Mouse (Mus musculus): ENCODE data around the gene Arf5.

Arf5 gene

DNA sequence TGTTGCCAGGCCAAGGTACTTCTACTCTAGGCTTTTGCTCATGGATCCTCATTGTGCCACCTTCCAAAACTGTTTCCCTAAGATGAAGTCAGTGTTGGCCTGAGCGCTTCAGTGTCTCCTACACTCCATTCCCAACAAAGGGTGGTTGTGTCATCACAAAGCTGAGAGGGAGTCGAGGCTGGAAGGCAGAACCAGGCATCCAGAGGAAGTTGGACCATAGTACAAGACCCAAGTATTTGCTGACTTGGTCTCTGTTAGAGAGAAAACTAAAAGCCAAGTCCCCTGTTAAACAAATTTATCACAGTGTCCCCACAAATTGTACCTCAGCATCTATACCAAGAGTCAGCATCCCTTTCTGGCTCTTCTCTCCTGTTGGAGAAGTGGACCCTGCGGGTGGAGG lies 4.9 kb downstream of the Arf5 start, which contains the start of gene Gcc1:
Gcc1 (minus strand) TSS at position 101 of the 400 bp plus-strand sequence.
- no peak for DNase-seq (ENCODE audit: low spot score)

- DNase-seq (ENCODE audit: low spot score) = no peak
Observed at GRCm38 (mm10) chr6:28429870-28430269, 6.5 kb downstream of the Arf5 start.

DNA sequence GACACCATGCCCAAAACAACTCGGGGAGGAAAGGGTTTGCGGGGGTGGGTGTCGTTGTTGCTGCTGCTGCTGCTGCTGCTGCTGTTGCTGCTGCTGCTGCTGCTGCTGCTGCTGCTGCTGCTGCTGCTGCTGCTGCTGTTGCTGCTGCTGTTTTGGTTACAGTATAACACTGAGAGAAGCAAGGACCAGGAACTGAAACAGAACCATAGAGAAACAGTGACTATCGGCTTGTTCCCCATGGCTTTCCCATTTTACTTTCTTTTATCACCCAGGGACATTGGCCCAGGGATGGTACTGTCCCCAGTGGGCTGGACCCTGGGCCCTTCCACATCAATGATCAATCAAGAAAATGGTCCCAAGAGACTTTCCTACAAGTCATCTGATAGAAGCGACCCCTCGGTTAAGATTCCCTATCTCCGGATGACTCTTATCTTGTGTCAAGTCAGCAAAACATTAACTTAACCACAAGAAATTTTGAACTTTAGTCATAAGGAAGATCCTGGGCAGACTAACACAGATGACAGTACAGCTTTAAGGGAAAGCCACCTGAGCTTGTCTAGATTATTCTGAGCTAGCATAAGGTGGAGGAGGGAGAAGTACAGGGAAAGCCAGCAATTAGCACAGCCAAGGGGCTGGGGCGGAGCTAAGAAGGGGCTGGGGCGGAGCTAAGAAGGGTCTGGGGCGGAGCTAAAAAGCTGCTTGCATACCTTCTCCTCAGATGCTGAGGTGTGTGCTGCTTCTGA lies 7.6 kb downstream of the Arf5 start:
- no peak for DNase-seq (ENCODE audit: low spot score)

DNA sequence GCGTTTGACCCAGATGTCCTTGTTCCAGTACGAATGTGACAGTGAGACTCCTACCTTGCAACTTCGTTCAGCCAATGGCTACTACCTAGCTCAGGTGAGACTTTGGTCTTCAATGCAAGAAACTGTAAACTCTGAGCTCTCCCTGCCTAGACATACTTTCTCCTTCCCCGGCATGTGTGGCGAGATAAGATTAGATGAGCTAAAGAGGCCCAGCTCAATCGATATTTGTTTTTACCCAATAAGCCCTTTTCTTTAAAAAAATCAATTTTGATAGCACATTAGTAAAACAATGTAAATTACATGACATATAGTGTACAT lies 8.1 kb downstream of the Arf5 start:
- no peak for DNase-seq (ENCODE audit: low spot score)

DNA sequence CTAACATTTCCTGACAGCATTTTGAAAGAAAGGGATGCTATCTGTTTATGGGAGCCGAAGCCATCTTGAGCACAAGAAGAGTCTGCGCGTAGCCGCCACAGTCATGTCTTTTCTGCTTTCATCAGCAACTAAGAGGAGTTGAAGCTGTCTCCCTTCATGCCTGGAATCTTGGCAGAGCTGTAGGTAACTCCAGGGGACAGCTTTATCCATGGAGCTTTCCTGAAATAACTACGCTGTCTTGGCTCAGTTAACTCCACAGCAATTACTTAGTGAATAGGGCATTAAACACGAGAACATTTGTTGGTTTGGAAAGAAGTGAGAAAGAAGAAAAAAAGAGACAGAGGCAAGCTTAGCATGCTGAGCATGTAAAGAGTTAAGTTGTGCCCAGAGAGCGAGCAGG lies 24.6 kb downstream of the Arf5 start:
- no peak for DNase-seq (ENCODE audit: low spot score)

DNA sequence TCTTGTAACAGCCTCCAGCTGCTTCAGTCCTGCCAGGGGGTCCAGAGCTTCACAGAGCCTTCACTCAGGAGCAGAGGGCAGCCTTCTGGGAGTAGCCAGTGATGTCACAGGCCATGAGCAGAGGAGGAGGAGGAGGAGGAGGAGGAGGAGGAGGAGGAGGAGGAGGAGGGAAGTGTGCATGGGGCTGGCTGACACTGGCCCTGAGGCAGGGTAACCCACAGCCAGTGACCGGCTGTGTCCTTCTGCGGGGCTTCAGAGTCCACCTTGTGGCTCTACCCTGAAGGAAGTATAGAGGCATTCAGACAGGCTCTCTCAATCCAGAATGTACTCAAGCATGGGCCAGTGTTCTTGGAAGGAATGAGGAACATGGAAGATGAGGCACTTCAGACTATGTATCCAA lies 25.9 kb downstream of the Arf5 start, which contains the start of gene Pax4:
Pax4 (minus strand) TSS at position 101 of the 400 bp plus-strand sequence.
- no peak for DNase-seq (ENCODE audit: low spot score)

DNA sequence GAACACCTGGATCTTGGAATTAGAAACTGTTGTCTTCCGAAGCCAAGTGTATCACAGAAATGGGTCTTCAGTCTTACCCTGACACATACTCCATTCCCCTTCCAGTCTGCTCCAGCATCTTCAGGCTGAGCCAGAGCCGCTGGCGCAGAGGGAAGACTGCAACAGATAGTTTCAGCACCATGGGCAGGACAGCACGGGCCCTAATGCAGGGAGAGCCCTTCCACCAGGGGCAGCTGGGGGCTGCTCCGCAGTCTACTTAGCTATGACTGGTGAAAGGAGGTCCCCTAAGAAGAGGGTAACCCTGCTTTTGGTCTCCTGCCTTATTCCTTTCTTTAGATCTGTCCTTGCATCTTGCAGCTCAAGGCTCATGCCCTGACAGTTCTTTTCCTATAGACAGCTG lies 27.1 kb downstream of the Arf5 start:
- DNase-seq (ENCODE audit: low spot score) = no peak

GRCm38 (mm10) chr6:28450977-28451376 lies 27.6 kb downstream of the Arf5 start:
- no peak for DNase-seq (ENCODE audit: low spot score)

- DNase-seq (ENCODE audit: low spot score) = no peak
Observed at GRCm38 (mm10) chr6:28459221-28459668, 35.9 kb downstream of the Arf5 start.

DNA sequence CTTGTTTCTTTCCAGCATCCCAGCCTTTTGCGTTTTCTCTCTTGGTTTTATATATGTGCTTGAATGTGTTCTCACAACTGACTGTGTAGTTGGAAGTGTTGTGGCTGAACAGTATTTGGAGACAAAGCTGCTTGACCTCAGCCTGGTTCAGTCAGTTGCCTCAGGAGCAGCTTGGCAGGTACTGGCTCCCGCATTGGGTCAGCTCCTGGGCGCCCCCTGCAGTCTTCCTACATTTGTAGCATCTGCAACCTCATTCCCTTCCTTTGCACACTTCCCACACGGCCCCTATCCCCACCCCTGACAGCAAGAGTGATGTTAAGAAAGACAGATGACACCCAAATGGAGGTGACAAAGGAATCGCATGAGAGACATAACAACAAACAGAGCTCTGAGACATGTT lies 37.2 kb downstream of the Arf5 start:
- DNase-seq (ENCODE audit: low spot score) = peak; percentile 85

GRCm38 (mm10) chr6:28464630-28465029 lies 41.3 kb downstream of the Arf5 start:
- no peak for DNase-seq (ENCODE audit: low spot score)

- no peak for DNase-seq (ENCODE audit: low spot score)
Observed at GRCm38 (mm10) chr6:28470017-28470602, 46.8 kb downstream of the Arf5 start.

- DNase-seq (ENCODE audit: low spot score) = no peak
Observed at GRCm38 (mm10) chr6:28470621-28471020, 47.3 kb downstream of the Arf5 start.

DNA sequence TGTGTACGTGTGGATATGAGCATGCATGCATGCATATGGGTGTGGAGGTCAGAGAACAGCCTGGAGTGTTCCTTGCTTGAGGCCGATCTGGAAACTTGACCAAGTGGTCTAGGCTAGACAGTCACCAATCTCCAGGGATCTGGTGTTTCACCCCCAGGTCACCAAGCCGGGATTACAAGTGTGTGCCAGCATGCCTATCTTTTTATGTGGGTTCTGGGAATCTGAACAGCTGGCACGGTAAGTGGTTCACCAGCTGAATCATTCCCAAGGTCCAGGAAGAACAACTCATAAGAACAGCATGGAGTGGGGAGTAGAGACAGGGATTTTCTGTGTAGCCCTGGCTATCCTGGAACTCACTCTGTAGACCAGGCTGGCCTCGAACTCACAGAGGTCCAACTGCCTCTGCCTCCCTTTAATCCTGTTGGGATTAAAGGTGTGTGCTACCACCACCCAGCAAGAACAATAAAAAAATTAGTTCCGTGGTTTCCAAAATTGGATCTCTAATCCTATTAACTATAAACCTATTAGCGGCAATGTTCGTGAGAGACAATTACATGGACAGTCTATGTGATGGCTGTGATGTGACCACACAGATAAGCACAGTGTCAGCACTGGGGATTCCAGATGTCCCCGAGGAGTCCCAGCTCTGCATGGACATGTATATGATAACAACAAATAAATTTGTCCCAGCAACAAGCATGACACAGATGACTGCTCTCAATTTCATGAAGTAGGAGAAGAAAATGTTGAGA lies 48.1 kb downstream of the Arf5 start:
- DNase-seq (ENCODE audit: low spot score) = no peak

GRCm38 (mm10) chr6:28474211-28474610 lies 50.9 kb downstream of the Arf5 start:
- no peak for DNase-seq (ENCODE audit: low spot score)

GRCm38 (mm10) chr6:28474839-28475238 lies 51.5 kb downstream of the Arf5 start, which contains the start of gene Snd1:
Gene Snd1, plus strand, starts transcription at chr6:28475139.
- no peak for DNase-seq (ENCODE audit: low spot score)

Measured in testis, postnatal 10 days (tissue).